Mouse (Mus musculus) limb, embryonic 15.5 days (tissue): ENCODE measurements around the gene Gli1. TPM values are rescaled to one million over a fixed set of nuclear protein-coding genes. Genes with fewer than 3 reads are reported as not detected.

Experiments
- ATAC-seq: fragments of 200-750 bp; cut with Nextera tagmentation; 2 replicates; pipeline ENCODE4 v1.8.0; 2017; ENCODE audit warnings: low read depth, moderate TSS enrichment; ENCODE audit not compliant: insufficient number of reproducible peaks, low FRiP score, low TSS enrichment
- H3K27ac ChIP-seq: fragments of 300-500 bp; sonication (generic); 2 replicates; pipeline ENCODE4 v1.5.1; 2015; ENCODE audit warnings: moderate library complexity, mild to moderate bottlenecking, inconsistent platforms
- H3K27me3 ChIP-seq: fragments of 300-500 bp; sonication (generic); 2 replicates; pipeline ENCODE4 v1.6.1; 2015; ENCODE audit warnings: inconsistent platforms
- H3K36me3 ChIP-seq: fragments of 300-500 bp; sonication (generic); 2 replicates; pipeline ENCODE4 v1.6.1; 2015; ENCODE audit warnings: inconsistent platforms
- H3K4me1 ChIP-seq: fragments of 300-500 bp; sonication (generic); 2 replicates; pipeline ENCODE4 v1.6.1; 2015; ENCODE audit warnings: inconsistent platforms
- H3K4me2 ChIP-seq: fragments of 300-500 bp; sonication (generic); 2 replicates; pipeline ENCODE4 v1.6.1; 2015; ENCODE audit warnings: mild to moderate bottlenecking, inconsistent platforms
- H3K4me3 ChIP-seq: fragments of 300-500 bp; sonication (generic); 2 replicates; pipeline ENCODE4 v1.5.1; 2015; ENCODE audit warnings: mild to moderate bottlenecking, inconsistent platforms
- H3K9ac ChIP-seq: fragments of 300-500 bp; sonication (generic); 2 replicates; pipeline ENCODE4 v1.6.1; 2015; ENCODE audit warnings: inconsistent platforms
- H3K9me3 ChIP-seq: fragments of 300-500 bp; sonication (generic); 2 replicates; pipeline ENCODE4 v1.6.1; 2016; ENCODE audit warnings: inconsistent platforms
- WGBS: fragments of 180-500 bp; shearing (Covaris S2); methylation state at CpG from one replicate; pipeline ENCODE4 v1.1.7; 2015; 5-methylcytosine and 5-hydroxymethylcytosine counted together
- polyA plus RNA-seq: library from polyadenylated mRNA; unstranded; fragments of >200 nt; fragmentation: Nextera tagmentation; extraction: Ambion mirVana; gene quantifications from 2 replicates; pipeline ENCODE4 v1.2.1, GENCODE M21; 2015

The Gli1 gene
- polyA plus RNA-seq, 1 experiment from 2014 or later: 13.7 TPM

- Histone ChIP-seq H3K4me1 (peaks cover 20% of the 10 kb centered on the region), H3K9me3 (no peaks in the 10 kb centered on the region), H3K9ac (no peak overlapping the region), H3K27me3 (no peaks in the 10 kb centered on the region), H3K36me3 (peaks cover 74% of the 10 kb centered on the region), H3K4me3 (no peak overlapping the region), H3K27ac (no peak overlapping the region), H3K4me2 (no peak overlapping the region)
- 93% methylated on average over 10 of the region's 10 CpGs for WGBS
- no peak for ATAC-seq
These were observed 46.8 kb downstream of the Gli1 start for GRCm38 (mm10) chr10:127294895-127295510.

GRCm38 (mm10) chr10:127293590-127294113 lies 48.1 kb downstream of the Gli1 start:
- WGBS: 82% methylated on average over 3 of the region's 3 CpGs
- ATAC-seq: no peak
- Histone ChIP-seq H3K9ac (no peak overlapping the region), H3K4me3 (no peak overlapping the region), H3K4me1 (peaks cover 24% of the 10 kb centered on the region), H3K27me3 (no peaks in the 10 kb centered on the region), H3K27ac (no peak overlapping the region), H3K9me3 (no peaks in the 10 kb centered on the region), H3K36me3 (peaks cover 61% of the 10 kb centered on the region), H3K4me2 (no peak overlapping the region)

DNA sequence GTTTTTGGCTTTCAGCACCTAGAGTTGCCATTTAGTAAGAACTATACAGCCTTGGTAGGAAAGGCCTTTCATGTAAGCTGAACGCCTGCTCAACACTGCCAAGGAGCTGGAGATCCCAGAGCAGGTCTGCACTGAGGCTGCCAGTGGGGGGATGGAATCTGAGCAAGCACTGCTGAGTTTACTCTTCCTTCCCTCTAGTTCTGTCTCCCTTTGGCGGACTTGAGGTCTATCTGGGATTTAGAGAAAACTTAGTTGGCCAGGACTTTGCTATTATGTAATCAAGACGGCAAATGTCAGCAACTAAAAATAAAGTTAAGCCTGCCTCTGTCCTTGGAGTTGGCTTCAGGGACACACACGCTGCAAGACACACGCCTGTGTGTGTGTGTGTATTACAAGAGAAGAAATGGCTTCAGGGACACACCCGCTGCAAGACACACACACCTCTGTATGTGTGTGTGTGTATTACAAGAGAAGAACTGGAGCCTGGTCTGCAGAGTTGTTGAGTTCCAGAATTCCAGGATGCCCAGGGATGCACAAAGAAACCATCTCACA lies 48.7 kb downstream of the Gli1 start:
- Histone ChIP-seq H3K4me1 (peaks cover 26% of the 10 kb centered on the region), H3K36me3 (peaks cover 59% of the 10 kb centered on the region), H3K9me3 (no peaks in the 10 kb centered on the region), H3K4me3 (no peak overlapping the region), H3K4me2 (no peak overlapping the region), H3K9ac (no peak overlapping the region), H3K27ac (no peak overlapping the region), H3K27me3 (no peaks in the 10 kb centered on the region)
- whole genome bisulfite sequencing: 83% methylated on average over 6 of the region's 6 CpGs
- no peak for ATAC-seq

- Histone ChIP-seq H3K9ac (peak overlapping the region; percentile 62; the same call in 1 of the 2 replicates), H3K27ac (peak overlapping the region; percentile 38; the same call in 1 of the 2 replicates), H3K4me3 (peak overlapping the region; percentile 70), H3K36me3 (peaks cover 52% of the 10 kb centered on the region), H3K9me3 (no peaks in the 10 kb centered on the region), H3K4me2 (peak overlapping the region; percentile 58), H3K4me1 (peaks cover 36% of the 10 kb centered on the region), H3K27me3 (no peaks in the 10 kb centered on the region)
- ATAC-seq: no peak
- WGBS: 38% methylated on average over 5 of the region's 5 CpGs
These were observed 49.7 kb downstream of the Gli1 start for GRCm38 (mm10) chr10:127291881-127292638.

GRCm38 (mm10) chr10:127290930-127291880 lies 50.6 kb downstream of the Gli1 start:
- H3K27ac ChIP-seq: peak overlapping the region; percentile 100
- peak overlapping the region; percentile 70 for H3K4me3 ChIP-seq
- no peaks in the 10 kb centered on the region for H3K9me3 ChIP-seq
- H3K27me3 ChIP-seq: no peaks in the 10 kb centered on the region
- H3K36me3 ChIP-seq: peaks cover 52% of the 10 kb centered on the region
- H3K9ac ChIP-seq: peak overlapping the region; percentile 62
- H3K4me2 ChIP-seq: peak overlapping the region; percentile 58
- peaks cover 45% of the 10 kb centered on the region for H3K4me1 ChIP-seq
- ATAC-seq: peak; percentile 56
- 2% methylated on average over 19 of the region's 19 CpGs for WGBS

- peaks cover 53% of the 10 kb centered on the region for H3K4me1 ChIP-seq
- H3K27ac ChIP-seq: peak overlapping the region; percentile 100
- WGBS: 1% methylated on average over 41 of the region's 47 CpGs
- ATAC-seq: peak; percentile 93
- peak overlapping the region; percentile 58 for H3K4me2 ChIP-seq
- no peaks in the 10 kb centered on the region for H3K9me3 ChIP-seq
- peak overlapping the region; percentile 73 for H3K9ac ChIP-seq
- no peaks in the 10 kb centered on the region for H3K27me3 ChIP-seq
- peak overlapping the region; percentile 70 for H3K4me3 ChIP-seq
- H3K36me3 ChIP-seq: peaks cover 52% of the 10 kb centered on the region
These were observed 51.4 kb downstream of the Gli1 start for GRCm38 (mm10) chr10:127290307-127290929.

DNA sequence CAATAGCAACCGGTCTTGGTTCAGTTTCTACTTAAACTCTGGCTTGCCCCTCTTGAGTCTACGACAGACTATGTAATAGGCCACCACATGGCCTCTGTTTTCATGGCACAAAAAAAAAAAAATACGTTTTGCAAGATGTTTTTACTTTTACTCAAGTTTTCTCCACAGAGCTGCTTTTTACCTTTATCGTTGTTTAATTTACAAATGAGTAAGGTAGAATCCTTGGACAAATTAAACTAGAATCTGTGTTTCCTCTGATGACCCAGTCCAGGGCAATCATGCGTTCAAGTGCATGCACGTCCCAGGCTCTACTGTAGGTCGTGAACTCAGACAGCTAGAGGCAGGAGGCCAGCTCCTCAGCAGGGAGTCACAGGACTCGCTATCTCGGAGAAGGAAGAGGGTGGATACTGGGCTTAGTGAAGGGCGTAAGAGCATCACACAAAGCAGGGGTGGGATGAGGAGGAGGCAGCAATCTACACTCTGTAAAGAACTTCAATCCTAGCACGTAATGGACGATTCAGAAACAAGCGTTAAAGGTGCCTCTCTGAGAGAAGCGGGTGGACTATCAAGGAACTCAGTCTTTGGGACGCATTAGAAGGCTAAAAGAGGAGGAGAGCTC lies 52.1 kb downstream of the Gli1 start:
- ATAC-seq: no peak
- H3K4me1 ChIP-seq: peaks cover 60% of the 10 kb centered on the region

GRCm38 (mm10) chr10:127288800-127289572 lies 52.8 kb downstream of the Gli1 start, which contains the start of gene Mbd6:
TSS of gene Mbd6 (minus strand) at chr10:127289018.
- WGBS: under 1% methylated on average over 62 of the region's 65 CpGs
- H3K4me2 ChIP-seq: peak within 1 kb of the TSS; percentile 58
- H3K9ac ChIP-seq: peak within 1 kb of the TSS; percentile 73
- peak within 1 kb of the TSS; percentile 100 for H3K27ac ChIP-seq
- H3K4me1 ChIP-seq: peaks cover 63% of the 10 kb centered on the region
- peak; percentile 16 for ATAC-seq
- H3K27me3 ChIP-seq: no peaks in the 10 kb centered on the region
- H3K9me3 ChIP-seq: no peaks in the 10 kb centered on the region
- peaks cover 52% of the 10 kb centered on the region for H3K36me3 ChIP-seq
- peak within 1 kb of the TSS; percentile 70 for H3K4me3 ChIP-seq

More for the DNA sequence above, 52.1 kb downstream of the Gli1 start:
- 2% methylated on average over 15 of the region's 15 CpGs for WGBS
- Histone ChIP-seq H3K27me3 (no peaks in the 10 kb centered on the region), H3K4me2 (peak overlapping the region; percentile 58), H3K4me3 (peak overlapping the region; percentile 70), H3K27ac (peak overlapping the region; percentile 100), H3K9ac (peak overlapping the region; percentile 73), H3K9me3 (no peaks in the 10 kb centered on the region), H3K36me3 (peaks cover 52% of the 10 kb centered on the region)

GRCm38 (mm10) chr10:127288328-127288799 lies 53.4 kb downstream of the Gli1 start:
- H3K9me3 ChIP-seq: no peaks in the 10 kb centered on the region
- H3K27ac ChIP-seq: peak overlapping the region; percentile 100
- peak; percentile 12 for ATAC-seq
- peaks cover 67% of the 10 kb centered on the region for H3K4me1 ChIP-seq
- peak overlapping the region; percentile 58 for H3K4me2 ChIP-seq
- under 1% methylated on average over 15 of the region's 28 CpGs for WGBS
- H3K9ac ChIP-seq: peak overlapping the region; percentile 73
- no peaks in the 10 kb centered on the region for H3K27me3 ChIP-seq
- peaks cover 52% of the 10 kb centered on the region for H3K36me3 ChIP-seq
- peak overlapping the region; percentile 70 for H3K4me3 ChIP-seq

DNA sequence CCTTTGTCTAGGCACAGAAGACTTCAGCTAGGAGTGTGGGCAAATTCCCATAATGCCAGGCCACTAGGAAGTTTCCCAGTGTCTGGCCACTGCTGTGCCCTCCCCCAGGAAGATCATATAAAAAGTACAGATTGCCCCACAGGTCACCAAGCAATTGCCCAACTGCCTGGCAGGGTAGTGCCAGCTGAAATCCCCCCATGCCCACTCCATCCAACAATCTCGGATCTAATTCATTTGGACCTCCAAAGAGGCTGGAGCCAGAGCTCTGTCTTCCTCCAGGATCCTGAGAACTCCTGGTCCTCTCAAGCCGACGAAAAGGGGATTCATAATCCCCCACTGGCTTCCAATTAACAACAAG lies 53.9 kb downstream of the Gli1 start:
- Histone ChIP-seq H3K4me3 (peak overlapping the region; percentile 70), H3K4me2 (peak overlapping the region; percentile 58), H3K27ac (peak overlapping the region; percentile 100), H3K4me1 (peaks cover 63% of the 10 kb centered on the region), H3K27me3 (no peaks in the 10 kb centered on the region), H3K9me3 (no peaks in the 10 kb centered on the region), H3K9ac (peak overlapping the region; percentile 73), H3K36me3 (peaks cover 52% of the 10 kb centered on the region)
- no peak for ATAC-seq
- WGBS: 0% methylated on average over 3 of the region's 3 CpGs
